Mouse (Mus musculus): Measurements from ENCODE around the gene Uba3.

Gene Uba3

GRCm38 (mm10) chr6:97210191-97210961, 4.9 kb upstream of the Uba3 start, which contains the start of gene Arl6ip5:
Gene Arl6ip5, plus strand, starts transcription at chr6:97210689.
- peak; percentile 76 to 77 for DNase-seq

- DNase-seq, result no peak
These were observed 4.3 kb upstream of the Uba3 start for GRCm38 (mm10) chr6:97209751-97210150.

- no peak for DNase-seq
These were observed 3.8 kb upstream of the Uba3 start for GRCm38 (mm10) chr6:97209201-97209600.

GRCm38 (mm10) chr6:97208406-97208805, 3.0 kb upstream of the Uba3 start:
- no peak for DNase-seq

GRCm38 (mm10) chr6:97207085-97207484, 1.6 kb upstream of the Uba3 start:
- no peak for DNase-seq

GRCm38 (mm10) chr6:97204952-97205351, 495 bp downstream of the Uba3 start:
- DNase-seq, result peak in 1 of 2 experiments; percentile 34

GRCm38 (mm10) chr6:97204252-97204869, 1.1 kb downstream of the Uba3 start:
- DNase-seq, result no peak

GRCm38 (mm10) chr6:97202477-97202876, 3.0 kb downstream of the Uba3 start:
- DNase-seq, result no peak

- DNase-seq, result no peak
These were observed 5.0 kb downstream of the Uba3 start for GRCm38 (mm10) chr6:97200437-97200836.

GRCm38 (mm10) chr6:97179367-97179828, 26.0 kb downstream of the Uba3 start:
- DNase-seq, result no peak

GRCm38 (mm10) chr6:97178491-97179366, 26.7 kb downstream of the Uba3 start, which contains the start of gene Tmf1:
Gene Tmf1, minus strand, starts transcription at chr6:97179122.
- peak; percentile 93 to 94 for DNase-seq

GRCm38 (mm10) chr6:97175716-97176115, 29.7 kb downstream of the Uba3 start:
- peak in 1 of 2 experiments; percentile 15 for DNase-seq

- DNase-seq, result no peak
These were observed 55.3 kb downstream of the Uba3 start for GRCm38 (mm10) chr6:97150156-97150555.

- DNase-seq, result no peak
These were observed 55.7 kb downstream of the Uba3 start for GRCm38 (mm10) chr6:97149721-97150120.

- peak; percentile 69 to 84 for DNase-seq
These were observed 56.8 kb downstream of the Uba3 start, which contains the start of gene Eogt for GRCm38 (mm10) chr6:97148383-97149251. Gene Eogt, minus strand, starts transcription at chr6:97149182.

GRCm38 (mm10) chr6:97147755-97148382, 57.6 kb downstream of the Uba3 start:
- peak in 1 of 2 experiments; percentile 8 for DNase-seq

GRCm38 (mm10) chr6:97145156-97145555, 60.3 kb downstream of the Uba3 start:
- no peak for DNase-seq

- DNase-seq, result no peak
These were observed 61.1 kb downstream of the Uba3 start for GRCm38 (mm10) chr6:97144359-97144758.

GRCm38 (mm10) chr6:97142611-97143010, 62.8 kb downstream of the Uba3 start:
- DNase-seq, result no peak

- no peak for DNase-seq
These were observed 63.6 kb downstream of the Uba3 start for GRCm38 (mm10) chr6:97141811-97142210.

Data from spleen, adult 18-20 months (tissue).